Mouse (Mus musculus) thymus, adult 2 months (tissue): ENCODE results near the gene Hbq1a. TPM values are rescaled to one million over a fixed set of nuclear protein-coding genes. Genes with fewer than 3 reads are reported as not detected.
"Not testable (repeated sequence)": the region's sequence is repeated elsewhere in the genome, so short reads cannot be mapped to it uniquely, and the experiment has no call there.

Experiments
- DNase-seq: peaks from one replicate; pipeline ENCODE4 v3.0.0; 2021
- H3K27ac ChIP-seq: fragments of 200-500 bp; 2 replicates; pipeline ENCODE4 v1.5.1; 2012; ENCODE audit warnings: low read length, control low read depth; ENCODE audit not compliant: control insufficient read depth, insufficient read depth
- H3K27me3 ChIP-seq: fragments of 200-500 bp; 2 replicates; pipeline ENCODE4 v1.6.1; 2012; ENCODE audit warnings: mild to moderate bottlenecking, low read length, moderate library complexity, mixed read lengths; ENCODE audit not compliant: control insufficient read depth, insufficient read depth
- H3K36me3 ChIP-seq: fragments of 200-500 bp; 2 replicates; pipeline ENCODE4 v1.6.1; 2012; ENCODE audit warnings: mild to moderate bottlenecking, low read length, moderate library complexity; ENCODE audit not compliant: control insufficient read depth, insufficient read depth
- H3K4me1 ChIP-seq: fragments of 200-500 bp; replicated peaks from 2 replicates; pipeline ENCODE4 v1.6.1; 2012; ENCODE audit warnings: low read length; ENCODE audit not compliant: control insufficient read depth, insufficient read depth
- H3K4me3 ChIP-seq: fragments of 200-500 bp; 2 replicates; pipeline ENCODE4 v1.5.1; 2012; ENCODE audit warnings: mild to moderate bottlenecking, low read length, control low read depth, moderate library complexity; ENCODE audit not compliant: control insufficient read depth, insufficient read depth
- CTCF ChIP-seq: fragments of 200-500 bp; IDR thresholded peaks from 2 replicates; pipeline ENCODE4 v1.5.1; 2012; ENCODE audit warnings: mild to moderate bottlenecking, control low read depth, low read length, moderate library complexity, borderline replicate concordance; ENCODE audit not compliant: control insufficient read depth, poor library complexity, insufficient read depth; ENCODE audit errors: extremely low read depth
- POLR2A ChIP-seq: fragments of 200-500 bp; IDR thresholded peaks from 2 replicates; pipeline ENCODE4 v1.6.1; 2012; ENCODE audit warnings: mild to moderate bottlenecking, low read length, control low read depth, moderate library complexity; ENCODE audit not compliant: control insufficient read depth, poor library complexity, insufficient read depth; ENCODE audit errors: extremely low read depth
- WGBS: fragments of 180-500 bp; shearing (Covaris S2); methylation state at CpG from one replicate; pipeline ENCODE4 v1.1.7; 2018; 5-methylcytosine and 5-hydroxymethylcytosine counted together
- polyA plus RNA-seq: library from polyadenylated mRNA; depleted of rRNA; stranded (reverse); fragments of >200 nt; gene quantifications from 2 replicates; pipeline ENCODE4 v1.2.3, GENCODE M21; 2012

Hbq1a gene
- polyA plus RNA-seq, 1 experiment: not detected

- Histone ChIP-seq H3K4me3 (no peak overlapping the region), H3K27me3 (no peaks in the 10 kb centered on the region), H3K27ac (no peak overlapping the region), H3K36me3 (no peaks in the 10 kb centered on the region), H3K4me1 (no peaks in the 10 kb centered on the region)
- 88% methylated on average over 7 of the region's 7 CpGs for WGBS
- TF ChIP-seq POLR2A (no peak), CTCF (no peak)
- no peak for DNase-seq
Observed at GRCm38 (mm10) chr11:32285031-32285775, 14.7 kb upstream of the Hbq1a start.

GRCm38 (mm10) chr11:32285887-32286286, 14.0 kb upstream of the Hbq1a start:
- DNase-seq, H3K27me3 ChIP-seq, H3K4me1 ChIP-seq, H3K36me3 ChIP-seq, H3K27ac ChIP-seq, H3K4me3 ChIP-seq: not testable (repeated sequence)

DNA sequence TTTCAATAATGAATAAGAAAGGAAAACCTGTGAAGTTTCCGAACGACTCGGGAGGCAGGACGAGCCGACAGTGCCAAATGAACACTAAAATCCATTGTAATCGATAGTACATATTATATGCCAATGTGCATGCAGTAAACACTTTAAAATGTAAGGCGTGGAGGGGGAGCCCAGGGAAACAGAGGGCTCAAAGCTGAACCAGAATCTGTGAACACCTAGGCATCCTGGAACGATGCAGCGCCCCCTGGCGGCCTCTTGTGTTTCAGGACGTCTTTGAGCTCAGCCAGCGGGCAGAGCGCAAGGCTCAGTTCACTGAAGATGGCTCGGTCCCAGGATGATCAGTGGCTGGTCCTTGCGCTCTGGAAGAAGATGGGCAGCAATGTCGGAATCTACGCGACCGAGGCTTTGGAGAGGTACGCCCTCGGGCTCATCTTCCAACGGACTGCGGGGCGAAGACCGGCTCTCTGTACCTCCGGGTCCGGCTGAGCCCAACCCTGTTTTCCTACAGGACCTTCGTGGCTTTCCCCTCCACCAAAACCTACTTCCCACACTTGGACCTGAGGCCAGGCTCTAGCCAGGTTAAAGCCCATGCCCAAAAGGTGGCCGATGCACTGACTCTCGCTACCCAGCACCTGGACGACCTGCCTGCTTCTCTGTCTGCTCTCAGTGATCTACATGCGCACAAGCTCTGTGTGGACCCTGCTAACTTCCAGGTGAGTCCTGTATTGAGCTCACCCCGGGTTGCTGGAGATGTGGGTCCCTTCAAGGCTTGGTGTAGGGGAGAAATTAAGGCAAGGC, 13.0 kb upstream of the Hbq1a start, which contains the start of gene Hbq1b:
Hbq1b (plus strand) TSS at position 271 of the 798 bp plus-strand sequence.
- H3K27ac ChIP-seq, H3K36me3 ChIP-seq, H3K27me3 ChIP-seq, H3K4me1 ChIP-seq, H3K4me3 ChIP-seq: not testable (repeated sequence)
- WGBS: 23% methylated on average over 30 of the region's 33 CpGs
- DNase-seq: peak; percentile 76
- TF ChIP-seq CTCF: peak; percentile 74; the same call in 1 of the 2 replicates

DNA sequence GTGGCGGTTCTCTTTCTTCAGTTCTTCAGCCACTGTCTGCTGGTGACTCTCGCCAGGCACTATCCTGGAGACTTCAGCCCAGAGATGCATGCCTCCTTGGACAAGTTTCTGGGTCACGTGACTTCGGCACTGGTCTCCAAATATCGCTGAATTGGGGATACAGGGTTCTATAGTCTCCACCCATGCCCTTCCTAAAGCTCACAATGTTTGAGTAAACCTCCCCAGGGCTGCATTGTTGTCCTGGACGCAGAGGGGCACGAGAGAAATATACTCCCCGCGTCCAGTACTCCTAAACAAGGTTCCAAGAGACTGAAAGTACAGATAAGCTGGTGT, 12.4 kb upstream of the Hbq1a start:
- Histone ChIP-seq H3K27me3 (no peaks in the 10 kb centered on the region), H3K36me3 (no peaks in the 10 kb centered on the region), H3K4me3 (no peak overlapping the region), H3K27ac (no peak overlapping the region), H3K4me1 (no peaks in the 10 kb centered on the region)
- WGBS: 87% methylated on average over 9 of the region's 9 CpGs
- no peak for DNase-seq
- TF ChIP-seq POLR2A: no peak
- no peak for TF ChIP-seq CTCF

- not testable (repeated sequence) for DNase-seq, H3K27ac ChIP-seq, H3K27me3 ChIP-seq, H3K36me3 ChIP-seq, H3K4me1 ChIP-seq, H3K4me3 ChIP-seq
- 85% methylated on average over 4 of the region's 4 CpGs for WGBS
Observed at GRCm38 (mm10) chr11:32292819-32293218, 7.0 kb upstream of the Hbq1a start.

DNA sequence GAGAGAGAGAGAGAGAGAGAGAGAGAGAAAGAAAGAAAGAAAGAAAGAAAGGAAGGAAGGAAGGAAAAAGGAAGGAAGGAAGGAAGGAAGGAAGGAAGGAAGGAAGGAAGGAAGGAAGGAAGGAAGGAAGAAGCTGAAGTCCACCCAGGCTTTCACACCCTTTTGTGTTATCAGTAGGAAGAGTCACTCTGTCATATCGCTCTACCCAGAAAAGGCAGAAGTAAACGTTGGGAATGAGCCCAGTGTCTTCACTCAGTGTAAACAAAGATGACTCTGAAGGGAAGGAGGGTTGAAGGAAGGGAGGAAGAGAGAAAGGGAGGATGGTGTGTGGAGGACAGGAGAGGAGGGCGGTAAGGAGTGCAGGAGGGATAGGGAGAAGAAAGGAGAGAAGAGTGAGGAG, 6.4 kb upstream of the Hbq1a start:
- 62% methylated on average over 3 of the region's 3 CpGs for WGBS
- not testable (repeated sequence) for H3K27ac ChIP-seq, H3K27me3 ChIP-seq

DNA sequence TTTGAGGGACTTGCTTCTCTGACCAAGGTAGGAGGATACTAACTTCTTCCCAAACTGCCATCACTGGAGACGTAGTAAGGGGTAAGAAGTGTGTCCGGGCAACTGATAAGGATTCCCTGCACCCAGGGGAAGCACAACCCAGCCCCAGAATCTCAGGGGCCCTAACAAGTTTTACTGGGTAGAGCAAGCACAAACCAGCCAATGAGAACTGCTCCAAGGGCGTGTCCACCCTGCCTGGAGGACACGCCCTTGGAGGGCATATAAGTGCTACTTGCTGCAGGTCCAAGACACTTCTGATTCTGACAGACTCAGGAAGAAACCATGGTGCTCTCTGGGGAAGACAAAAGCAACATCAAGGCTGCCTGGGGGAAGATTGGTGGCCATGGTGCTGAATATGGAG, 3.7 kb upstream of the Hbq1a start, which contains the start of gene Hba-a2:
Hba-a2 (plus strand) TSS at position 287 of the 400 bp plus-strand sequence.
- H3K4me1 ChIP-seq, H3K36me3 ChIP-seq, H3K4me3 ChIP-seq, DNase-seq, H3K27me3 ChIP-seq, H3K27ac ChIP-seq: not testable (repeated sequence)
- no CpG with 5 or more reads among the region's 4 CpGs for WGBS

More for the DNA sequence above, 6.4 kb upstream of the Hbq1a start:
- DNase-seq, H3K36me3 ChIP-seq, H3K4me1 ChIP-seq, H3K4me3 ChIP-seq: not testable (repeated sequence)

GRCm38 (mm10) chr11:32297417-32297816, 2.5 kb upstream of the Hbq1a start:
- not testable (repeated sequence) for H3K27ac ChIP-seq, H3K4me1 ChIP-seq, H3K36me3 ChIP-seq, H3K27me3 ChIP-seq, H3K4me3 ChIP-seq, DNase-seq
- WGBS: 35% methylated on average over 2 of the region's 2 CpGs
